Mouse (Mus musculus) cerebellum, postnatal 36 days (tissue): ENCODE data around the gene Prrt4.
"Not testable (repeated sequence)": the region's sequence is repeated elsewhere in the genome, so short reads cannot be mapped to it uniquely, and the experiment has no call there.

Experiments used
- DNase-seq, 2 experiments: peaks; one replicate each; pipeline ENCODE4 v3.0.0; 2021 to 2022; ENCODE audit warnings: mixed read lengths in 2 of 2

Prrt4 gene

GRCm38 (mm10) chr6:29198309-29199222 lies 19.2 kb upstream of the Prrt4 start:
- DNase-seq, result peak; percentile 87 to 91

- DNase-seq, result no peak
Measured at GRCm38 (mm10) chr6:29195846-29196698, 16.7 kb upstream of the Prrt4 start.

GRCm38 (mm10) chr6:29195146-29195545 lies 15.8 kb upstream of the Prrt4 start:
- DNase-seq, result no peak

- no peak for DNase-seq
Measured at GRCm38 (mm10) chr6:29193961-29194750, 14.8 kb upstream of the Prrt4 start.

GRCm38 (mm10) chr6:29187936-29188335 lies 8.6 kb upstream of the Prrt4 start:
- no peak for DNase-seq

GRCm38 (mm10) chr6:29179843-29180242 lies 459 bp upstream of the Prrt4 start:
- DNase-seq, result no peak

- DNase-seq, result no peak
Measured at GRCm38 (mm10) chr6:29177901-29178879, 1.2 kb downstream of the Prrt4 start.

GRCm38 (mm10) chr6:29175113-29175512 lies 4.3 kb downstream of the Prrt4 start:
- DNase-seq, result no peak

GRCm38 (mm10) chr6:29174368-29174767 lies 5.0 kb downstream of the Prrt4 start:
- no peak for DNase-seq

GRCm38 (mm10) chr6:29170952-29171388 lies 8.4 kb downstream of the Prrt4 start:
- peak; percentile 73 to 74 for DNase-seq

- DNase-seq, result peak; percentile 34 to 35
Measured at GRCm38 (mm10) chr6:29170063-29170921, 9.1 kb downstream of the Prrt4 start.

- DNase-seq, result peak in 1 of 2 experiments; percentile 4
Measured at GRCm38 (mm10) chr6:29169675-29170062, 9.7 kb downstream of the Prrt4 start.

- DNase-seq, result no peak
Measured at GRCm38 (mm10) chr6:29168871-29169270, 10.5 kb downstream of the Prrt4 start.

GRCm38 (mm10) chr6:29166196-29166595 lies 13.2 kb downstream of the Prrt4 start:
- DNase-seq, result peak; percentile 39 to 52

GRCm38 (mm10) chr6:29164314-29165244 lies 14.8 kb downstream of the Prrt4 start, which contains the start of gene Rbm28:
Gene Rbm28 (minus strand): TSS chr6:29165006.
- DNase-seq, result peak; percentile 81 to 91

- DNase-seq, result not testable (repeated sequence)
Measured at GRCm38 (mm10) chr6:29161291-29161690, 18.1 kb downstream of the Prrt4 start.

- no peak for DNase-seq
Measured at GRCm38 (mm10) chr6:29160786-29161185, 18.6 kb downstream of the Prrt4 start.

- no peak for DNase-seq
Measured at GRCm38 (mm10) chr6:29156326-29156725, 23.1 kb downstream of the Prrt4 start.

GRCm38 (mm10) chr6:29150001-29150400 lies 29.4 kb downstream of the Prrt4 start:
- DNase-seq, result no peak
